33 mouse cellular contexts compared by ENCODE assay signal in genomic region chr3:86011373-86011772, GRCm38 (mm10). TPM values are rescaled to one million over a fixed set of nuclear protein-coding genes. Genes with fewer than 3 reads are reported as not detected.
DNase-seq lines count a peak whose midpoint lies in the region; ATAC-seq and TF ChIP-seq lines count a peak whose summit lies in the region.
"Had no signal": no experiment of that assay in that cellular context is flagged by ENCODE, and none has a peak within 500 bp of the region (broad histone marks: within the 10 kb centered on the region; RNA-seq: fewer than 3 reads in every experiment).

No protein-coding gene starts in this region.

- no peak for DNase-seq in heart, postnatal 4 days
- DNase-seq in liver, adult 2 months (ENCODE audit: extremely low read depth, low read depth, low spot score) = peak; percentile 37
- no peak for DNase-seq in liver, postnatal 0 days
- peak; percentile 47 for DNase-seq in ZHBTc4 (ENCODE audit: low read depth, low spot score)
- DNase-seq in large intestine, adult 2 months (ENCODE audit: low read depth, low spot score) = peak; percentile 75
- DNase-seq in forebrain, postnatal 0 days = no peak
- DNase-seq in adrenal gland, postnatal 10 days = no peak
- DNase-seq: cerebellum, adult 18-20 months; cerebellum, postnatal 25 days; gastrocnemius, postnatal 10 days; heart, postnatal 36 days; thymus, adult 18-20 months; thymus, postnatal 36 days had no signal

- H3K4me1 ChIP-seq in heart, embryonic 11.5 days (ENCODE audit: control insufficient read depth, insufficient read depth, low read length) = peaks cover 6% of the 10 kb centered on the region; the same call in 1 of the 2 replicates
- peaks cover 21% of the 10 kb centered on the region for H3K4me1 ChIP-seq in liver, adult 2 months (ENCODE audit: control insufficient read depth, insufficient read depth, low read length)
- H3K4me1 ChIP-seq in liver, postnatal 0 days (ENCODE audit: insufficient read depth) = peaks cover 15% of the 10 kb centered on the region
- H3K4me1 ChIP-seq in forebrain, postnatal 0 days (ENCODE audit: insufficient read depth) = no peaks in the 10 kb centered on the region
- H3K4me1 ChIP-seq: forebrain, embryonic 12.5 days had no signal

- TF ChIP-seq POLR2A in liver, adult 2 months (IDR thresholded peaks at IDR 0.05; ENCODE audit: extremely low read depth, insufficient read depth, low read length) = no peak

- H3K4me2 ChIP-seq in heart, embryonic 11.5 days = no peak overlapping the region
- H3K4me2 ChIP-seq in liver, postnatal 0 days (ENCODE audit: low read depth, low read length) = no peak overlapping the region
- H3K4me2 ChIP-seq in forebrain, postnatal 0 days (ENCODE audit: low read depth) = no peak overlapping the region
- H3K4me2 ChIP-seq: embryonic facial prominence, embryonic 13.5 days; forebrain, embryonic 12.5 days; heart, embryonic 12.5 days; hindbrain, embryonic 14.5 days; lung, embryonic 15.5 days; midbrain, embryonic 11.5 days; stomach, embryonic 15.5 days had no signal

- H3K9ac ChIP-seq in heart, embryonic 11.5 days (ENCODE audit: low read depth, low read length) = no peak overlapping the region
- no peak overlapping the region for H3K9ac ChIP-seq in liver, adult 2 months (ENCODE audit: low read depth, low read length)
- H3K9ac ChIP-seq in liver, postnatal 0 days (replicated peaks) = no peak overlapping the region
- no peak overlapping the region for H3K9ac ChIP-seq in forebrain, postnatal 0 days
- H3K9ac ChIP-seq: embryonic facial prominence, embryonic 13.5 days; forebrain, embryonic 12.5 days; heart, embryonic 12.5 days; hindbrain, embryonic 14.5 days; liver, embryonic 14.5 days; lung, embryonic 15.5 days; stomach, embryonic 15.5 days had no signal

- H3K27ac ChIP-seq in heart, embryonic 11.5 days (ENCODE audit: low read depth, low read length) = no peak overlapping the region
- no peak overlapping the region for H3K27ac ChIP-seq in liver, adult 2 months (replicated peaks; ENCODE audit: insufficient read depth, low read depth, low read length)
- H3K27ac ChIP-seq in liver, postnatal 0 days (ENCODE audit: low read depth) = no peak overlapping the region
- no peak overlapping the region for H3K27ac ChIP-seq in forebrain, postnatal 0 days (ENCODE audit: low read depth, low read length)
- H3K27ac ChIP-seq: embryonic facial prominence, embryonic 13.5 days; forebrain, embryonic 12.5 days; hindbrain, embryonic 14.5 days; liver, embryonic 14.5 days; stomach, embryonic 15.5 days had no signal

- 57% methylated on average over 6 of the region's 6 CpGs for WGBS in heart, embryonic 11.5 days (ENCODE audit: insufficient replicate concordance)
- WGBS in liver, adult 2 months = 44% methylated on average over 6 of the region's 6 CpGs
- 66% methylated on average over 6 of the region's 6 CpGs for WGBS in liver, postnatal 0 days (ENCODE audit: insufficient replicate concordance)
- 27% methylated on average over 6 of the region's 6 CpGs for WGBS in large intestine, adult 2 months
- 85% methylated on average over 6 of the region's 6 CpGs for WGBS in forebrain, postnatal 0 days

- peaks cover 28% of the 10 kb centered on the region for H3K27me3 ChIP-seq in heart, embryonic 11.5 days (ENCODE audit: control insufficient read depth, insufficient read depth, low read length)
- H3K27me3 ChIP-seq in liver, adult 2 months (ENCODE audit: control insufficient read depth, insufficient read depth, low read length) = no peaks in the 10 kb centered on the region
- no peaks in the 10 kb centered on the region for H3K27me3 ChIP-seq in liver, postnatal 0 days (ENCODE audit: insufficient read depth, low read length)
- no peaks in the 10 kb centered on the region for H3K27me3 ChIP-seq in forebrain, postnatal 0 days (ENCODE audit: insufficient read depth, low read length)
- H3K27me3 ChIP-seq: embryonic facial prominence, embryonic 13.5 days; forebrain, embryonic 12.5 days; lung, embryonic 15.5 days; stomach, embryonic 15.5 days had no signal

- ATAC-seq in heart, embryonic 11.5 days (replicated peaks; ENCODE audit: insufficient number of reproducible peaks, low FRiP score, low TSS enrichment) = 0 out of 2 replicates have a peak, but pooled peaks have one; percentile 10
- no peak for ATAC-seq in liver, postnatal 0 days
- no peak for ATAC-seq in forebrain, postnatal 0 days

- H3K36me3 ChIP-seq in heart, embryonic 11.5 days (ENCODE audit: control insufficient read depth, insufficient read depth, low read length) = no peaks in the 10 kb centered on the region
- 0 out of 2 replicates have a peak, but pooled peaks cover 1% of the 10 kb centered on the region for H3K36me3 ChIP-seq in liver, adult 2 months (ENCODE audit: control insufficient read depth, insufficient read depth, low read length)
- no peaks in the 10 kb centered on the region for H3K36me3 ChIP-seq in liver, postnatal 0 days (replicated peaks; ENCODE audit: insufficient read depth, low read length)
- no peaks in the 10 kb centered on the region for H3K36me3 ChIP-seq in forebrain, postnatal 0 days (ENCODE audit: insufficient read depth)
- H3K36me3 ChIP-seq: forebrain, embryonic 12.5 days had no signal

- H3K4me3 ChIP-seq in heart, embryonic 11.5 days (ENCODE audit: low read depth, low read length) = no peak overlapping the region
- no peak overlapping the region for H3K4me3 ChIP-seq in liver, adult 2 months (ENCODE audit: insufficient read depth, low read depth, low read length)
- no peak overlapping the region for H3K4me3 ChIP-seq in liver, postnatal 0 days (ENCODE audit: low read depth, low read length)
- no peak overlapping the region for H3K4me3 ChIP-seq in forebrain, postnatal 0 days (ENCODE audit: low read depth, low read length)
- H3K4me3 ChIP-seq: embryonic facial prominence, embryonic 13.5 days; erythroblast, embryonic 14.5 days; forebrain, embryonic 12.5 days; heart, embryonic 12.5 days; lung, embryonic 15.5 days; stomach, embryonic 15.5 days had no signal

- peaks cover 13% of the 10 kb centered on the region; the same call in 1 of the 2 replicates for H3K79me2 ChIP-seq in liver, adult 2 months (ENCODE audit: control insufficient read depth, insufficient read depth, low read length)

- TF ChIP-seq CTCF in liver, adult 2 months (IDR thresholded peaks at IDR 0.05; ENCODE audit: low read depth, low read length) = no peak
- no peak for TF ChIP-seq CTCF in liver, postnatal 0 days (IDR thresholded peaks at IDR 0.05; ENCODE audit: low read depth)
- TF ChIP-seq CTCF in forebrain, postnatal 0 days (IDR thresholded peaks at IDR 0.05; ENCODE audit: low read depth) = no peak

- no peak for TF ChIP-seq EP300 in liver, postnatal 0 days (IDR thresholded peaks at IDR 0.05; ENCODE audit: low read depth)

- H3K9me3 ChIP-seq in heart, embryonic 11.5 days (replicated peaks; ENCODE audit: control insufficient read depth, low read length) = no peaks in the 10 kb centered on the region
- no peaks in the 10 kb centered on the region for H3K9me3 ChIP-seq in liver, postnatal 0 days (ENCODE audit: low read length)
- no peaks in the 10 kb centered on the region for H3K9me3 ChIP-seq in forebrain, postnatal 0 days (ENCODE audit: low read length)
- H3K9me3 ChIP-seq: embryonic facial prominence, embryonic 13.5 days; forebrain, embryonic 12.5 days; heart, embryonic 12.5 days; lung, embryonic 15.5 days; stomach, embryonic 15.5 days had no signal

RNA-seq across cellular contexts. Expression of gene Prss48, which starts 9.1 kb away (rescaled TPM):
- polyA plus RNA-seq in heart, embryonic 11.5 days (2014; fragmentation: Nextera tagmentation; extraction: Ambion mirVana) = not detected in 2 replicates
- total RNA-seq in heart, postnatal 4 days (2021) = not detected
- not detected in 2 replicates for total RNA-seq in liver, adult 2 months (2014; rRNA removed)
- polyA plus RNA-seq in liver, adult 2 months (2012; rRNA removed) = not detected in 2 replicates
- not detected in 2 replicates for polyA plus RNA-seq in liver, postnatal 0 days (2015; fragmentation: Nextera tagmentation; extraction: Ambion mirVana)
- polyA plus RNA-seq in large intestine, adult 2 months (2012; rRNA removed) = not detected in 2 replicates
- total RNA-seq in forebrain, postnatal 0 days (2014; rRNA removed) = not detected in 2 replicates
- polyA plus RNA-seq in forebrain, postnatal 0 days (2015; fragmentation: Nextera tagmentation; extraction: Ambion mirVana) = not detected in 2 replicates
- total RNA-seq in adrenal gland, postnatal 10 days (2021) = not detected
- total RNA-seq: adrenal gland, postnatal 4 days; gastrocnemius, postnatal 10 days; granulocyte monocyte progenitor cell, adult 5-6 weeks; heart, postnatal 36 days; left cerebral cortex, adult 18-20 months; left cerebral cortex, postnatal 25 days; megakaryocyte progenitor cell, adult 5-6 weeks; MEL; midbrain, postnatal 0 days had no signal
- polyA plus RNA-seq: erythroblast, embryonic 14.5 days; forebrain, embryonic 12.5 days; frontal cortex, adult 2 months; heart, embryonic 12.5 days; limb, embryonic 14.5 days; liver, embryonic 14.5 days; lung, embryonic 15.5 days; midbrain, embryonic 11.5 days; midbrain, postnatal 0 days; neural tube, embryonic 14.5 days; stomach, embryonic 15.5 days had no signal

RNA-seq across cellular contexts. Expression of gene Sh3d19, which starts 40.5 kb away (rescaled TPM):
- polyA plus RNA-seq in heart, embryonic 11.5 days (2014; fragmentation: Nextera tagmentation; extraction: Ambion mirVana) = 13.8 and 14.6 TPM in 2 replicates
- total RNA-seq in heart, postnatal 4 days (2021) = 10 to 100 TPM; 21.4 to 21.5 TPM
- total RNA-seq in liver, adult 2 months (2014; rRNA removed) = 40.1 and 58.3 TPM in 2 replicates
- polyA plus RNA-seq in liver, adult 2 months (2012; rRNA removed) = 52.0 and 55.3 TPM in 2 replicates
- polyA plus RNA-seq in liver, postnatal 0 days (2015; fragmentation: Nextera tagmentation; extraction: Ambion mirVana) = 10.2 and 11.4 TPM in 2 replicates
- polyA plus RNA-seq in large intestine, adult 2 months (2012; rRNA removed) = 24.2 and 76.6 TPM in 2 replicates
- total RNA-seq in forebrain, postnatal 0 days (2014; rRNA removed) = 25.1 and 33.4 TPM in 2 replicates
- polyA plus RNA-seq in forebrain, postnatal 0 days (2015; fragmentation: Nextera tagmentation; extraction: Ambion mirVana) = 9.9 and 14.3 TPM in 2 replicates
- 10 to 100 TPM; 26.2 to 28.9 TPM for total RNA-seq in adrenal gland, postnatal 10 days (2021)

Comparison
In these comparisons a context has a peak if more than half of its experiments do, and no peak if none do; other contexts are left out.
1. DNase-seq: peak in liver, adult 2 months (single experiment), ZHBTc4 (single experiment) and large intestine, adult 2 months (single experiment); none in heart, postnatal 4 days (single experiment), liver, postnatal 0 days (single experiment), forebrain, postnatal 0 days (single experiment) and adrenal gland, postnatal 10 days (single experiment).